Mouse (Mus musculus) MN1 (cell line): ENCODE data around the gene Lefty1.
"Not testable (repeated sequence)": the region's sequence is repeated elsewhere in the genome, so short reads cannot be mapped to it uniquely, and the experiment has no call there.

Experiments
- DNase-seq: peaks from one replicate; pipeline ENCODE4 v3.0.0-alpha.2; 2016; ENCODE audit warnings: low spot score

Gene Lefty1

DNA sequence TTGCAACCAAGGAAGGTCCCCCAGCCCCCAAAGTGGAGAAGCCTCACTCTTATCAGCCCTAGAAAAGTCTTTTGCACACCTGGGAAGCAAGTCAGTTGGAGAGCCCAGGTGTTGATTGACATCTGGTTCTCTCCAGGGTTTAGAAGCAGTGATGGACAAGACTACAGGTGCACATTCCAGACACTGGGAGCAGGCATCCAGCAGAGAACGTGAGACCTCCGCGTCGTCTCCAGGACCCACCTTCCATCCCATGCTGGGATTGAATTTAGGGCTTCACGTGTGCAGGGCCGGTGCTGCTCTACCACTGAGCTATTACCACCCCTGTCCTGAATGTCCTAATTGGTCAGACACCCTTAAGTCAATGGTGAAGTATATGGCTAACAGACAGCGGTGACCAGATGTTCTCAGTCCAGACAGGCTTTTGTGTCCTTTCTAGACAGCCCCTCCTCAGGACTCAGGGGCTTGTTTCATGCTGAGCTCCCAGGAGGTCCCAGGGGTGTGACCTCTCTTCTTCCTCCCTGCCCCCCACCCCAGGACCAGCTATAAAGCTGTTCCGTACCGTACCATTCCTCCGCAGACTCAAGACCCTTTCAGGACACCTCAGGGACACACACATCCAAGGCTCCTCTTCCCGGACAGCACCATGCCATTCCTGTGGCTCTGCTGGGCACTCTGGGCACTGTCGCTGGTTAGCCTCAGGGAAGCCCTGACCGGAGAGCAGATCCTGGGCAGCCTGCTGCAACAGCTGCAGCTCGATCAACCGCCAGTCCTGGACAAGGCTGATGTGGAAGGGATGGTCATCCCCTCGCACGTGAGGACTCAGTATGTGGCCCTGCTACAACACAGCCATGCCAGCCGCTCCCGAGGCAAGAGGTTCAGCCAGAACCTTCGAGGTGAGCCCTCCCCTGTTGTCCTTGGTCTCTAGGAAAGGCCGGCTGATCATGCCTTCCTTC is at the start of gene Lefty1:
TSS of gene Lefty1 (plus strand) at position 556 of the 953 bp plus-strand sequence.
- DNase-seq: no peak

DNA sequence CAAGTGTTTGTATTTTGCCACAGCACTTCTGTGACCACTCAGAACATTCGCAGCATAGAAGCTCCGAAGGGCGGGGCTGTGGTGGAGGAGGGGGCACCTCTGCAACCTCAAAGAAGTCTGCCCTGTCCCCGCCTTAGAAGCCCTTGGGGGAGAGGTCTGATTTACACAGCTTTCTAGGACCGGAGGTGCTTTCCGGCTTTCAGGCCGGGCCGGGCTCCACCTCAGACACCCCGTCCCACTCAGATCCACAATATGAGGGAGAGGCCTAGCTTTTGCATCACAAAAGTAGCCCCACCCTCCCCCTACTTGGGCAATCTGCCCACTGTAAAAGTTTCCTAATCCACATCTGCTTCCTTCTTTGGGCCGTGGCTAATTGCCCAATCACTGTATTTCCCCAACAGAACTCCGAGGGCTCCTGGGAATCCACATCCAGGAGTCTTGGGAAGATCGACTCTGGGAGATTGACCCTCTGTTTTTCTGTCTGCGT is 46.2 kb upstream of the Lefty1 start:
- peak; percentile 74 for DNase-seq

DNA sequence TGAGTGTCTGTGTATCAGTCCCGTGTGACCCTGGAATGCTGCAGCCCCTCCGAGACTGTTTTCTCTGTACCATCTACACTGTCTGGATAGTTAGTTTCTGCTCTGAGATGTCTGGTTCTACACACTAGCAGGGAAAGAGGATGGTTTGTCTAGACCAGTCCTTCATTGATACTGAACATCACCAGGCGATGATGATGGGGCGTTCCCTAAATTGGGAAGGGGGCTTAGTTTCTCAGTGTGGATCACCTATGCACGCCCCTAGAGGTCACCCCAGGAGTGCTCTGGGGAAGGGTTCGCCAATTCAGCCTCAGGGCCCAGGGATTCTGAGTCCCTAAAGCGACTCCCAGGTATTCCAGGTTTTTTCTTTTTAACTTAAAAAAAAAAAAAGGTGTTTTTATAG is 45.6 kb upstream of the Lefty1 start:
- DNase-seq: no peak

- peak; percentile 70 for DNase-seq
These were observed 45.0 kb upstream of the Lefty1 start for GRCm38 (mm10) chr1:180889841-180890240.

- DNase-seq: no peak
These were observed 42.0 kb upstream of the Lefty1 start, which contains the start of gene Lefty2 for GRCm38 (mm10) chr1:180892808-180893207. Gene Lefty2, plus strand, starts transcription at chr1:180893108.

- not testable (repeated sequence) for DNase-seq
These were observed 40.5 kb upstream of the Lefty1 start for GRCm38 (mm10) chr1:180894088-180894987.

- peak; percentile 89 for DNase-seq
These were observed 33.7 kb upstream of the Lefty1 start for GRCm38 (mm10) chr1:180901107-180901506.

DNA sequence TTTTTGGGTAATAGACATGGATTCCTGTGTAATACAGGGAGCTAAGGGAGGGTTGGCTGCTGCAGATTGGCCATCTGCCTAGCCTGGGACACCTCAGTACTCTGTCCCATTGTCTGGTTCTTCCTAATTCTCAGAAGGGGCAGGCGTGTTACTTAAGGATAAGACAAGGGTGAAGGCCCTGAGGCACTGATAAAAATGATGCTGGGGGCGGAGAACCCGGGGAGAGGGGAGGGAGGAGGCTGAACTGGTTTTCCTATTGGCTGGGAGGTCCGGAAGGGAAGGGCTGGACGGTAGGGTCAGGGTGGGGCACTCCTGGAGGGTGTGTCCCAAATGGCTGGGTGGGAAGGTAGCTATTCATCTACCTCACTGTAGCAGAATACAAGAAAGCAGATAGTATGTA is 31.9 kb upstream of the Lefty1 start:
- peak; percentile 66 for DNase-seq

DNA sequence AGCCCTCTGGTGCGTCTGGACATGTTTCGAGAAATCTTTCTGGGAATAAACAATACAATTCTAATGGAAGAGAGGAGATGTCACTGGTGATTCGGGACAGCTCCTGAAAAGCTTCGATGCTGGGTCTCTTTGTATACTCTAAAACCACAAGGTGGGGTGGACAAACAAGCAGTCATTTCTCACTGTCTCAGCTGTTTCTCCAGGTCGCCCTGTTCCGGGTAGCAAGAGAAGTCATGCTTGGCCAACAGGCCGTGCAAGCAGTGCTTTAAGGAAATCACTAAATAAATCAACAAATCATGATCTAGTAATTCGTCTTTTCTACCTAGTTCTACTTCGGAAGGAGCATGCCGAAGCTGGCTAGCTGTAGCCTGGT is 31.2 kb upstream of the Lefty1 start:
- DNase-seq: no peak

GRCm38 (mm10) chr1:180904039-180904814 is 30.6 kb upstream of the Lefty1 start, which contains the start of gene Pycr2:
Gene Pycr2, plus strand, starts transcription at chr1:180904293.
- DNase-seq: peak; percentile 98

- DNase-seq: peak; percentile 49
These were observed 30.1 kb upstream of the Lefty1 start for GRCm38 (mm10) chr1:180904815-180905080.

DNA sequence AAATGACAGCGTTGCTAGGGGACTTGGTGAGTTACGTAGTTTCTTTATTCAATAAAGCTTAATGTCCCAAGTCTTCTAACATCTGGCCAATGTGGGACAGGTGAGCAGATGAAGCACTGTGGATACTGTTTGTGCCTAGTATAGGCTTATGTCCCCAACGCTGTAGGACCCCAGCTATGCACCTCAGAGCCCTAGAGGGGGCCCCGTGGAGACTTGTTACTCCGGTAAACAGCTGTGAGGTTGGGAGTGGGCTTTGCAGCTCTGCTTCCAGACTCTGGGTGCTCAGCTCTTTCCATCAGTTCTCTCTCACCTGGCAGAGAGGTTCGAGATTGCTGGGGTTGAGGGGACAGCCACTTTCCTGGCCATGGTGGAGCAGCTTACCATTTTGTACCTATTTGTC is 29.5 kb upstream of the Lefty1 start:
- no peak for DNase-seq

DNA sequence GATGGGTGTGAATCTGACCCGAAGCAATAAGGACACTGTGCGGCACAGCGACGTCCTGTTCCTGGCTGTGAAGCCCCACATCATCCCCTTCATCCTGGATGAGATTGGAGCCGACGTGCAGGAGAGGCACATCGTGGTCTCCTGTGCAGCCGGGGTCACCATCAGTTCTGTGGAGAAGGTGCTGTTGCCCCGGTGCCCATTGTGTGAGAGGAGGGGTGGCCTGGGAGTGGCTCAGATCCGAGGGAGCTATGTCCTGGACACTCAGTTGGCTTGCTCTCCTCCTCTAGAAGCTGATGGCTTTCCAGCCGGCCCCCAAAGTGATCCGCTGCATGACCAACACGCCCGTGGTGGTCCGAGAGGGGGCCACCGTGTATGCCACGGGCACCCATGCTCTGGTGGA is 28.9 kb upstream of the Lefty1 start:
- DNase-seq: no peak

DNA sequence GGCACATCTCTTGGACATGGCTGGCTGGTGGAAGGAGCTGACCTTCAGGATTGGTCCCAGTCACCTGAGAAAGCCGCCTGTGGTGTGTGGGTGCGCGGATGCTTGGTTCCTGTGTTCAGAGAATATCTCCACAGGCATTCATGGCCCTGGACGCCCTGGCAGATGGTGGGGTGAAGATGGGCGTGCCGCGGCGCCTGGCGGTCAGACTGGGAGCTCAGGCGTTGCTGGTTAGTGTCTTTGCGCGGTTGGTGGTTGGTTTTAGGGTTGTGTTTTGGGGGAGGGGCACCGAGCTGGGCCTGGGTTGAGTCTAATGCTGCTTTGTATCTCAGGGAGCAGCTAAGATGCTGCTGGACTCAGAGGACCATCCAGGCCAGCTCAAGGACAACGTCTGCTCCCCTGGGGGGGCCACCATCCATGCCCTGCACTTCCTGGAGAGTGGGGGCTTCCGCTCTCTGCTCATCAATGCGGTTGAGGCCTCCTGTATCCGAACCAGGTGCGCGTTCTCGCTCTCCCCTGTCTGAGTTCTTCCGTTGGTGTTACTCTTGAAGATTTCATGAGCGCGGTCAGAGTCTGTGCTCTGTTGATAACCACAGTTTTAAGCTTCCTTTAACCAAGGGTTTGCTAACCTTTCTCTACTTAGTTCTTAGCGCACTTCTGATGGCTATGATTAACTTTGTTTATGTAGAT is 28.2 kb upstream of the Lefty1 start:
- DNase-seq: no peak

GRCm38 (mm10) chr1:180911138-180911537 is 23.7 kb upstream of the Lefty1 start:
- peak; percentile 62 for DNase-seq

DNA sequence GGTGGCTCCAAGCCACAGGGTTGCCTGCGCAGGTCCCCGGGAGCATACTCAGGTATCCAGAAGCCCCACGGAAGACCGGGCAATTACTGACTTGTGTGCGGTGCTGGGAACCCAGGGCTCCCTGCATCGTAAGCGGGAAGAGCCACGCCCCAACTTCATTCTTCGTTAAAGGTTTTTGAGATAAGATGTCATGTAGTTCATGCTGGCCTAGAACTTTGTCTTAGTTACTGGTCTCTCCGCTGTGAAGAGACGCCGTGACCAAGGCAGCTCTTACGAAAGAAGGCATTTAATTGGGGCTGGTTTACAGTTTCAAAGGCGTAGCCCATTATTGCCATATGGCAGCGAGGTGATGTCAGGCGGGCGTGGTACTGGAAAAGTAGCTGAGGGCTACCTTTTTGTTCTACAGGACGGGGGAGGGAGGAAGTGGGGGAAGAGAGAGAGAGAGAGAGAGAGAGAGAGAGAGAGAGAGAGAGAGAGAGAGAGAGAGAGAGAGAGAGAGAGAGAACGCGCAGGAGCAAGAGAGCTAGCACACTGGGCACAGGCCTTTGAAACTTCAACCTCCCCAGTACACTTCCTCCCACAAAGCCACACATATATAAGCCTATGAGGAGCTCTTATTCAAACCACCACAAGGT is 23.1 kb upstream of the Lefty1 start:
- DNase-seq: peak; percentile 54

GRCm38 (mm10) chr1:180912792-180913191 is 22.0 kb upstream of the Lefty1 start:
- DNase-seq: no peak

- no peak for DNase-seq
These were observed 21.0 kb upstream of the Lefty1 start for GRCm38 (mm10) chr1:180913797-180914196.

- DNase-seq: no peak
These were observed 18.4 kb upstream of the Lefty1 start for GRCm38 (mm10) chr1:180916425-180916824.

DNA sequence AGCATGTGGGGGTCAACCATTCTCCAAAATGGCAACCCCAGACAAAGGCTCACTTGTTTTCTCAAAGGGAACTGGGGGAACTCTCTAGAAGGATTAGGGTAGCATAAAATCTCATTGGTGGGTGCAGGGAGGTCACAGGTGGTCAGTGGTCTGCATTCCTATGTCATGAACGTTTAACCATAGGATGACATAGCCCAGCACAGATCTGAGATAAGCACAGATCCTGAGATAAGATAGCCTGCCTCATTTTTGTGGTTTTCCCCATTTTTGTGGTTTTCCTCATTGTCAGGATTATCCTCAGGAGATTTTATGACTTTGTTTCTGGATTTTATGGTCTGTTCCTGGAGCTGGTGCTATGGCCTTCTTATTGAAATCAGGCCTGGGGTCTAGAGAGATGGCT is 17.8 kb upstream of the Lefty1 start:
- no peak for DNase-seq

GRCm38 (mm10) chr1:180919686-180920085 is 15.1 kb upstream of the Lefty1 start:
- DNase-seq: no peak
